Comparison of ENCODE assay signal across 8 mouse cellular contexts in genomic region chr12:91589847-91590690, GRCm38 (mm10). TPM values are rescaled to one million over a fixed set of nuclear protein-coding genes. Genes with fewer than 3 reads are reported as not detected.
DNase-seq lines count a peak whose midpoint lies in the region; ATAC-seq and TF ChIP-seq lines count a peak whose summit lies in the region.

Gene Gtf2a1 (minus strand): TSS chr12:91590487.

- POLR2A ChIA-PET in Patski (lab: Charles Lee): interaction anchor here (0.6 kb wide), 1 partner anchor 851 kb away, joined by 3 read pairs; no protein-coding TSS in a partner anchor

- peak; percentile 56 for DNase-seq in Patski (ENCODE audit: low read depth, low spot score)
- peak; percentile 97 for DNase-seq in cerebellum, postnatal 14 days
- peak; percentile 85 to 87 for DNase-seq in frontal cortex, postnatal 25 days (ENCODE audit: low spot score in 2 of 2)
- DNase-seq in hindbrain, embryonic 14.5 days (ENCODE audit: low spot score): peak; percentile 97
- peak; percentile 90 to 92 for DNase-seq in layer of hippocampus, postnatal 36 days
- DNase-seq in lung, postnatal 36 days: peak; percentile 97
- peak; percentile 98 for DNase-seq in retina, postnatal 1 day
- peak; percentile 88 to 91 for DNase-seq in urinary bladder, adult 18-20 months (ENCODE audit: low spot score in 2 of 2)

- peak within 1 kb of the TSS; percentile 82 for H3K4me2 ChIP-seq in hindbrain, embryonic 14.5 days (replicated peaks)

- peak within 1 kb of the TSS; percentile 100 for H3K27ac ChIP-seq in hindbrain, embryonic 14.5 days

- peak; percentile 73 for ATAC-seq in Patski
- ATAC-seq in hindbrain, embryonic 14.5 days (ENCODE audit: low FRiP score): peak; percentile 85

- peaks cover 18% of the 10 kb centered on the region for H3K4me1 ChIP-seq in hindbrain, embryonic 14.5 days (replicated peaks; ENCODE audit: control insufficient read depth, insufficient read depth, low read length)

- CTCF ChIA-PET in Patski (lab: Charles Lee): no interaction called here

- no peaks in the 10 kb centered on the region for H3K9me3 ChIP-seq in hindbrain, embryonic 14.5 days (ENCODE audit: control insufficient read depth, low read length)

- peak within 1 kb of the TSS; percentile 95 for H3K4me3 ChIP-seq in hindbrain, embryonic 14.5 days (replicated peaks; ENCODE audit: low read length)

- H3K36me3 ChIP-seq in hindbrain, embryonic 14.5 days (replicated peaks; ENCODE audit: control insufficient read depth, insufficient read depth): peaks cover 9% of the 10 kb centered on the region

- H3K9ac ChIP-seq in hindbrain, embryonic 14.5 days: peak within 1 kb of the TSS; percentile 100

- WGBS in hindbrain, embryonic 14.5 days: under 1% methylated on average over 69 of the region's 99 CpGs

- in situ Hi-C loops in Patski (cut with MboI; ENCODE audit: low pct_unique_long_range_greater_than_20kb): no loop called here

- TF ChIP-seq CTCF in Patski (IDR thresholded peaks at IDR 0.05): no peak

- H3K27me3 ChIP-seq in Patski: no peaks in the 10 kb centered on the region
- no peaks in the 10 kb centered on the region for H3K27me3 ChIP-seq in hindbrain, embryonic 14.5 days (ENCODE audit: control insufficient read depth, insufficient read depth, low read length)

RNA-seq across cellular contexts. Expression of gene Gtf2a1, which starts in this region (rescaled TPM):
- polyA plus RNA-seq in Patski (2021): 13.0 TPM
- 50.1 and 57.8 TPM in 2 replicates for polyA plus RNA-seq in hindbrain, embryonic 14.5 days (2014; fragmentation: Nextera tagmentation; extraction: Ambion mirVana)
- 10 to 100 TPM; 52.8 to 55.7 TPM for total RNA-seq in layer of hippocampus, postnatal 36 days (2021)

Comparison
In these comparisons a context has a peak if more than half of its experiments do, and no peak if none do; other contexts are left out.
1. Peak in every context shown above with its lines: DNase-seq, ATAC-seq, H3K4me3 ChIP-seq and H3K27ac ChIP-seq.